Mouse (Mus musculus): ENCODE measurements at regions not wholly inside any gene's neighbourhood (a gene's known extent, or its start where the extent isn't known, plus 50 kb on each side); places are given as distances from the start of the nearest gene placed in this dataset.

GRCm38 (mm10) chr2:92678999-92679704, 79.6 kb downstream of the Chst1 start:
- no peaks in the 10 kb centered on the region for H3K27me3 ChIP-seq (ENCODE audit: control insufficient read depth in 1 of 2, insufficient read depth in 2 of 2, low read length in 2 of 2)
- no peaks in the 10 kb centered on the region for H3K79me2 ChIP-seq (ENCODE audit: control insufficient read depth, insufficient read depth, low read length, poor library complexity)
- peaks cover 0 to 5% of the 10 kb centered on the region in 2 experiments; a peak in 2 of 4 replicates for H3K36me3 ChIP-seq (ENCODE audit: control insufficient read depth in 1 of 2, insufficient read depth in 2 of 2, low read length in 2 of 2)
- no peak overlapping the region for H3K9ac ChIP-seq (ENCODE audit: control insufficient read depth, low read depth, low read length, poor library complexity, severe bottlenecking)
- peaks cover 9 to 13% of the 10 kb centered on the region in 2 experiments for H3K4me1 ChIP-seq (ENCODE audit: control insufficient read depth in 1 of 2, insufficient read depth in 2 of 2, low read length in 2 of 2)
- no peak overlapping the region for H3K4me3 ChIP-seq (ENCODE audit: control insufficient read depth in 1 of 2, insufficient read depth in 1 of 2, low read depth in 2 of 2, low read length in 2 of 2)
- no peak overlapping the region for H3K27ac ChIP-seq (ENCODE audit: control insufficient read depth, low read depth, low read length)
- H3K9me3 ChIP-seq (replicated peaks; ENCODE audit: insufficient read depth, low read length) = no peaks in the 10 kb centered on the region
- no peak for TF ChIP-seq MAZ (IDR thresholded peaks at IDR 0.05; ENCODE audit: low read depth, low read length)
- TF ChIP-seq RCOR1 (IDR thresholded peaks at IDR 0.05; ENCODE audit: low read depth, low read length) = peak; percentile 42; the same call in 1 of the 2 replicates
- TF ChIP-seq MAFK (IDR thresholded peaks at IDR 0.05; ENCODE audit: borderline replicate concordance, low read depth, low read length) = no peak
- TF ChIP-seq CHD2 (IDR thresholded peaks at IDR 0.05; ENCODE audit: low read length) = no peak
- no peak for TF ChIP-seq TBP (IDR thresholded peaks at IDR 0.05; ENCODE audit: low read depth, low read length)
- peak; percentile 19; the same call in 1 of the 2 replicates for TF ChIP-seq SIN3A (IDR thresholded peaks at IDR 0.05; ENCODE audit: low read length)
- TF ChIP-seq USF1 (IDR thresholded peaks at IDR 0.05; ENCODE audit: low read depth, low read length) = no peak
- TF ChIP-seq MXI1 (IDR thresholded peaks at IDR 0.05; ENCODE audit: low read depth, low read length) = no peak
- no peak for TF ChIP-seq POLR2AphosphoS5 (IDR thresholded peaks at IDR 0.05; ENCODE audit: borderline replicate concordance, low read depth, low read length)
- peak; percentile 43; the same call in 1 of the 2 replicates for TF ChIP-seq ETS1 (IDR thresholded peaks at IDR 0.05; ENCODE audit: low read depth, low read length)
- peak; percentile 68 for TF ChIP-seq TAL1 (IDR thresholded peaks at IDR 0.05; ENCODE audit: low read length)
- no peak for TF ChIP-seq MYC (IDR thresholded peaks at IDR 0.05; ENCODE audit: low read depth, low read length)
- no peak for TF ChIP-seq NRF1 (IDR thresholded peaks at IDR 0.05; ENCODE audit: insufficient read depth, low read depth, low read length, poor library complexity, severe bottlenecking)
- no peak for TF ChIP-seq E2F4 (IDR thresholded peaks at IDR 0.05; ENCODE audit: borderline replicate concordance, low read depth, low read length)
- TF ChIP-seq POLR2A (IDR thresholded peaks at IDR 0.05; ENCODE audit: control insufficient read depth in 1 of 2, insufficient read depth in 1 of 2, low read depth in 1 of 2, low read length in 2 of 2, poor library complexity in 1 of 2) = no peak
- peak; percentile 77 for TF ChIP-seq GATA1 (IDR thresholded peaks at IDR 0.05; ENCODE audit: low read depth, low read length)
- peak; percentile 68 to 79 for TF ChIP-seq EP300 (IDR thresholded peaks at IDR 0.05; ENCODE audit: low read depth in 1 of 2, low read length in 2 of 2)
- no peak for TF ChIP-seq KAT2A (conservative IDR thresholded peaks at IDR 0.05; ENCODE audit: low read depth, low read length)
- no peak for TF ChIP-seq BHLHE40 (IDR thresholded peaks at IDR 0.05; ENCODE audit: borderline replicate concordance, low read depth, low read length)
- TF ChIP-seq SMC3 (IDR thresholded peaks at IDR 0.05; ENCODE audit: low read depth, low read length) = no peak
- peak; percentile 83 for TF ChIP-seq TCF12 (IDR thresholded peaks at IDR 0.05; ENCODE audit: low read depth, low read length)
- peak; percentile 51 for DNase-seq (ENCODE audit: low read depth, low spot score)
